Mouse (Mus musculus) lung, postnatal 4 days (tissue): ENCODE data around the gene Prpf3.
"Not testable (repeated sequence)": the region's sequence is repeated elsewhere in the genome, so short reads cannot be mapped to it uniquely, and the experiment has no call there.

Experiments used
- DNase-seq, 2 experiments: peaks; one replicate each; pipeline ENCODE4 v3.0.0; 2021

The Prpf3 gene

DNA sequence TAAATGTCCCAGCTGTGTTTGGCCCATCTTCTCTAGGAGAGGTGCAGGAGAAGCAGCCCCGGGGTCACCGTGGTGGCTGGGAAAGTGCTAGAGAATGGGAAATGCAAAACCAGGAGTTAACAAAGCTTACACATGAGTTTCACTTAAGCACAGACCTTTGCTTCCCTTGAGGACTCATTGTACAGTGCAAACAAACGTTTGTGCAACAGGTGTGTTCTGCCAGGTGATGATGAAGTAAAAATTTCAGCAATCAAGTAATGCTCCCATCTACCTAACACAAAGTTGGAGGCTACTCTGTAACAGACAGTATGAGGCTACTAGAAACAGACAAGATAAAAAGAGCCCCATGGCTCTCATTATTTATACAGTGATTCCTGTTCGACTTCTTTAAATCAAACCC lies 23.4 kb upstream of the Prpf3 start:
- no peak for DNase-seq

DNA sequence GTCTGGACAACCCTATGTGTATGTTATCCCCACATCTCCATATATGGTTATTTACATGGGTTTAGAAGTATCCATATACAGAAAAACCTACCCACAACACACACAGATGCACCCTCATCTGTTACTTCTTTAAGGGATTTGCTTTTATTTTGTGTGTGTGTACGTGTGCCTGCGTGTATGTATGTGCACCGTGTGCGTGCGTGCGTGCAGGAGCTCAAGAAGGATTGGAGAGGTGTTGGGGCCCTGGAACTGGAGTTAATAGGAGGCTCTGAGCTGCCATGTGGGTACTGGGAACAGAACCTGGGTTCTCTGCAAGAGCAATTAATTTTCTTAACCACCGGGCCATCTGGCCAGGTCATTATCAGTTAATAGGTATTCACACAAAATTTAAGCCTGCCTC lies 16.4 kb upstream of the Prpf3 start:
- DNase-seq: no peak

DNA sequence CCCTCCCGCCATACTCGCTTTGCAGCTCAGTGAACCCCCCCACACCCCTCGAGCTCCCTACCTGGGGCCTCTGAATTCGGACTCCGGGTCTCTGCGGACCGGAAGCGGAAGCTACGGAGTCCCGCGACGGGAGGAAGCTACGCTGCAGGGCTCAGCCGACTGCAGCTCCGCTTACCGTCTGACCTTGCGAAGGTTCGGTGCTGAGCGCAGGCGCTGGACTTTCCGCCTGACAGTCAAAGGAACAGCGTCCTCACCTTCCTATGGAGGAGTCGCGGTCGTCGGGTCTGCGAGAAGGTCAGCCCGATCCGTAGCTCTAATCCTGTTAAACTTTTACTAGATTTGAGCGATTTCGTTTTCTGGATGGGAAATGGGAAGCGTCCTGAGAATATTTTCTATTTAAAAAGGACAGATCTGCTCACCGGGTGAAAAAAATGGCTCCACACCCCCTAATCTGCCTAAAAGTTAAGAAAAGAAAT lies 15.7 kb upstream of the Prpf3 start, which contains the start of gene Mrps21:
TSS of gene Mrps21 (minus strand) at position 128 of the 476 bp plus-strand sequence.
- peak; percentile 88 to 92 for DNase-seq

DNA sequence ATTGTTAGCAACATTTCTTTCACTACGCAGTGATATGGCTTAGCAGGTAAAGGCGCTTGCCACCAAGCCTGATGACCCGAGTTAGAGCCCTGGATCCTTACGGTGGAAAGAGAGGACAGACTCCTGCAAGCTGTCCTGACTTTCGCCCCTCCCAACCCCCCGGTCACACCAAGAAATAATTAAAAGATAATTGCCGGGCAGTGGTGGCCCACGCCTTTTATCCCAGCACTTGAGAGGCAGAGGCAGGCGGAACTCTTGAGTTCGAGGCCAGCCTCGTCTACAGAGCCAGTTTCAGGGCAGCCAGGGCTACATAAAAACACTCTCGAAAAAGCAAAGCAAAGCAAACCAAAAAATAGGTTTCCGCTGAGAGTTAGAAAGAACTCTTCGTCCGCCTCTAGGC lies 15.3 kb upstream of the Prpf3 start:
- no peak for DNase-seq

DNA sequence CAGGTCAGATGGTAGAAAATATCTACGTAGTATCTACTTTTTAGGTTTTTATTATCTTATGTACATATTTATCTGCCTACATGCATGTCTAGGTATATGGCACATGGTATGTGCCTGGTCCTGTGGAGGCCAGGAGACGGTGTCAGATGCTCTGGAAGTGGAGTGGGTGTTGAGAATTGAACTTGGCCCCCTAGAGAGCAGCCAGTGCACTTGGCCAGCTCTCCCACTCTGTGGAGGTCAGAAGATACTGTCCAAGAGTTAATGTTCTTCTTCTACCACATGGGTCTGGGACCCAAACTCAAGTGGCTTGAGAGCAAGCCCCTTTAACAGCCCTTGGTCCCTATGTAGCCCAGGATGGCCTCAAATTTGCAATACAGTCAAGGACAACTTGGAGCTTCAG lies 11.7 kb upstream of the Prpf3 start:
- no peak for DNase-seq

DNA sequence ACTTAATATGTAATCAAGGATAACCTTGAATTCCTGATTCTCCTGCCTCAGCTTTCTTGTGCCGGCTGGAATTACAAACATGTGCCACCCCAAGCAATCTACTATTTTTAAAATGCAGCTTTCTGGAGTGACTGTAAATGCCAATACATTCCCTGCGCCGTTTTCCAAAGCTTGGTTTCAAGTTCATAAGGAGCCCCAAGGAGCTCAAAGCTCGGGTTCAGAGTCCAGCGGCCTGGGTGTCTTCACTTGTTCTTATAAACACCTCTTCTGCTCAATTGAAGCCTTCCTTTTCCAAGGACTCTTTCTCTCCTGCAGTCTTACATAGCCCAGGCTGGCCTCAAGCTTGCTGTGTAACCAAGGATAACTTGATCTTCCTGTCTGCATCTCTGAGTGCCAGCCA lies 10.4 kb upstream of the Prpf3 start:
- no peak for DNase-seq

DNA sequence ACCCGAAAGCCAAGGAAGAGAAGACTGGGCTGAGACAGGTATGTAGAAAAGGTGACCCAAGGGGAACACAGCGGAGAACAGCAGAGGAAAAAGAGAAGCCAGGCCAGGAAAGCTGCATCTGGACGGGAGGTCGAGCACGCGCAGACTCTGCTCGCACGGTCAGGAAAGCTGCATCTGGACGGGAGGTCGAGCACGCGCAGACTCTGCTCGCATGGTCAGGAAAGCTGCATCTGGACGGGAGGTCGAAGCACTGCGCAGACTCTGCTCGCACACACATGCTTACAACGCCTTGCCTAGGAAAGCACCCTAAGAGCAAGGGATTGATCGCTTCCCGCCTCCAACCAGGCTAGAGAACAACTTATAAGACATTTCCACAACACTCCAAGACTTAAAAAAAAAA lies 9.9 kb upstream of the Prpf3 start:
- DNase-seq: no peak

DNA sequence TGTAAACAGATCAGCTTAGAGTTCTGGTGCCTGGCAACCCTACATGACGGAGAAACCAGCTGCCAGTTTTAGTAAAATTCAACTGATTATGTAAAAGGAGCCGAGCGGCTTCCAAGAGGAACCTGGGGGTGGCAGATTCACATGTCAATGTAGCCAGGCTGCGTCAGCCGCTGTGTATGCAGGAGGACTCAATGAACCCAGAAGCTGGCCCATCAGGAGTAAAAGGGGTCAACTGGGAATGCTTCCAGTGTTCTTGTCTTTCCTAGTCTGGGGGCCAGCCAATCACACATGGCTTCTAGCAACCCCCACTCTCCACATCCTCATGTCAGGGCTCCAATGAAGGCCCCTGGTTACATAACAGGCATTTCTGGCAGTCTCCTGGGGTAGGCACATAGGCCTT lies 9.4 kb upstream of the Prpf3 start:
- DNase-seq: no peak

DNA sequence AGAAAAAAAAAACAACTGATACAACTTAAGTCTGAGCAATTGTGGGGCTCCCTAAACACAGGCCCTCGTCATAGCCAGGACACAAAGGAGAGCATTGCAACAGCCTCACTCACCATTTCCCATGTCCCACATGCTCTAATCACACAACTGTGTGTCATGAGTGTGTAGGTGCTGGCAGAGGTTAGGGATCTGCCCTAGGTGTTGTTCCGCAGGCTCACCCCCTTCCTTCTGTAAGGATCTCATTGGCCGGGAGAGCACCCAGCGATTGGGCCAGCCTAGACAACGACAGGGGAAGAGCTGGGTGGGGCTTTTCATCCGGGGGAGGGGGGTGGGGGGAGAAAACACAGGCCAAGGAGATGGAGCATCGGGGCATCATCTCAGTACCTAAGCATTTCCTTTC lies 7.9 kb upstream of the Prpf3 start:
- DNase-seq: no peak

DNA sequence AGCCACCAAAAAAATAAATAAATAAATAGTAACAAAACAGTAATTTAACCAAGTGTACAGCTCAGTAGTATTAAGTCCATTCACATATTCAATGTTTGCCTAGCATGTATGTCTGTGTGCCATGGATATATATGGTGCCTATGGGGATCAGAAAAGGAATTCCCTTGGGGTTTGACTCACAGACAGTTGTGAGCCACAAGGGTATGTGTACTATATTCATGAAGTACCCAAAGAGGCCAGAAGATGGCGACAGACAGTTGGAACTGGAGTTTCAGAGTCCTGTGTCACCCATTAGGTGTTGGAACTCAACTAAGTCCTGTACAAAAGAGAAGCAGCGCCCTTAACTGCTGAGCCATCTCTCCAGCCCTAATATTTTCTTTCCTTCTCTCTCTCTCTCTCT lies 6.1 kb upstream of the Prpf3 start:
- DNase-seq: peak in 1 of 2 experiments; percentile 86

DNA sequence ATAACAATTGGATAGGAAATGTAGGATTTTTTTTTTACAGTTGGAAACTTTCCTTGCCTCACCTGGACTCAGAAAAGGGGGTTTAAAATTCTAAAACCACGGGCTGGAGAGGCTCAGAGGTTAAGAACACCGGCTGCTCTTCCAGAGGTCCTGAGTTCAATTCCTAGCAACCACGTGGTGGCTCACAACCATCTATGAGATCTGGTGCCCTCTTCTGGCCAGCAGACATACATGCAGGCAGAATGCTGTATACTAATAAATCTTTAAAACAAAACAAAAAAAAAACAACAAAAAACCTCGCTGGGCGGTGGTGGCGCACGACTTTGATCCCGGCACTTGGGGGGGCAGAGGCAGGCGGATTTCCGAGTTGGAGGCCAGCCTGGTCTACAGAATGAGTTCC lies 5.5 kb upstream of the Prpf3 start:
- no peak for DNase-seq

DNA sequence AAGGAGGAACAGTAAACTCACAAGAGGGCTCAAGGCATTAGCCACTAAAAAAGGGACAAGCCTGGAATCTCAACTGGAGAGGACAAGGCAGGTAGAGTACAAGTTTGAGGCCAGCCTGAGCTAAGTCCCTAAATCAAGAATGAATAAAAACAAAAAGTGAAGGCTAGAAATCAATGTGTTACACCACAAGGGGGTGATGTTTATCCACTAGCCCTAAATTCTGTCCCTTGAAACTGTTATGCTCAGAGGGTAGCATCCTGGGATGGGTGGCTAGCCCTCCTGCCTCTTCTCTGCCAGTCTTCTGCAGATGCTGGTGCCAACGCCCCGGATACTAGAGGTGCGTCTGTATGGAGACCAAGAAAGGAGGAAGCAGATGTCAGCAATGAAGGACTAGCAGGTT lies 4.6 kb upstream of the Prpf3 start:
- DNase-seq: no peak

DNA sequence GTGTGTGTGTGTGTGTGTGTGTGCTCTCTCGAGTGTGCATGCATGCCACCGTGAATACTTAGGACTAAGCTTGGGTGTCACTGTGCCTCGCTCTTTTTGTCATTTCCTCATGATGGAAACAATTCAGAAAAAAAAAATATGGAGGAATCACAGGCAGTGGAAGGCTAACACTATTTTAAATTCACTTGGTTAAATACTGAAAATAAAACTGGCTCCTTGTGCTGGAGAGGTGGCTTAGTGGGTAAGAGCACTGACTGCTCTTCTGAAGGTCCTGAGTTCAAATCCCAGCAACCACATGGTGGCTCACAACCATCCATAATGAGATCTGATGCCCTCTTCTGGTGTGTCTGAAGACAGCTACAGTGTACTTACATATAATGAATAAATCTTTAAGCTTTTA lies 2.6 kb upstream of the Prpf3 start:
- not testable (repeated sequence) for DNase-seq

DNA sequence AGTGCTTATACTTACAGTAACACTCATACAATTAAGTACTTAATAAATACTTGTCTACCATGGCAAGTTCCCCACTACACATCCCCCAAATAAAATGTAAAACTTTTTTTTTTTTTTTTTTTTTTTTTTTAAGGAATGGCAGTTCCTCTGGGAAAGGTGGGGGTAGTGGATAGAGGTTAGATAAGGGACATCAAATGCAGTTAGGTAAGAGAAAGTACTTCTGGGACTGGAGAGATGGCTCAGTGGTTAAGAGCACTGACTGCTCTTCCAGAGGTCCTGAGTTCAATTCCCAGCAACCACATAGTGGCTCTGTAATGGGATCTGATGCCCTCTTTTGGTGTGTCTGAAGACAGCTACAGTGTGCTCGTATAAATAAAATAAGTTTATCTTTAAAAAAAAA lies 1.4 kb upstream of the Prpf3 start:
- not testable (repeated sequence) for DNase-seq

DNA sequence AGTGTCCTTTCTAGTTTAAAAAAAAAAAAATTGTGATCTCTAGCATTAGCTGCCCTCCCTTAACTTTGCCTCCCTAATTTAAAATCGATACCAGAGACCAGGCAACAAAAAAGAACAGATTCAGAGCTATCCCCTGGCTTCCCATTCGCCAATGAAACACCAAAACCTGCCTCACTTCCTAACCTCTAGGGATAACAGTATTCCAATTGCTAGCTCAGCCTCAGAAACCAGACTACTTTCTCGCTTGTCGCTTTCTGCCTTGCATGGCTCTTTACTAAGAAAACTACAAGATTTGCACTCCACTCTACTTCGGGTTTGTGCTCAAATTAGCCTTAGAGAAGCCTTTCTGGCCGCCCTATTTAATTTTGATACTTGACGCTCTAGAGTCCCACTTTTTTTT lies 430 bp upstream of the Prpf3 start:
- DNase-seq: no peak

DNA sequence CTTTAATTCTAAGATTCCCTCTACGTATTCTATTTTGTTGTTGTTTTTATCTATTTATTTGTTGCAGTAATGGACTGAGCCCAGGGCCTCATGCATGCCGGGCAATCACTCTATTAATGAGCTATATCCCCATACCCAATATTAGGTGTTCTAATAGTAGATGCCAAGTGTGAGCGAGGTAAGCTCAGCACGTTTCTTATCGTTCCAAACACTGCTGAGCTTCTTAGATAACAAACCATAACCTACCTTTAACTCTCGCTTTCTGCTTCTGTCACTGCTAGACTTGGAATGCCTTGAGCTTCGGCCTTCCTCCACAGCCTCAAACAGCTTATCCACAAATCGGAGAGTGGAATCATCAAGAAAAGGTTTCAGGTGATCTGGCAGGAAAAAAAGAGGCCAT lies 4.4 kb downstream of the Prpf3 start:
- no peak for DNase-seq

DNA sequence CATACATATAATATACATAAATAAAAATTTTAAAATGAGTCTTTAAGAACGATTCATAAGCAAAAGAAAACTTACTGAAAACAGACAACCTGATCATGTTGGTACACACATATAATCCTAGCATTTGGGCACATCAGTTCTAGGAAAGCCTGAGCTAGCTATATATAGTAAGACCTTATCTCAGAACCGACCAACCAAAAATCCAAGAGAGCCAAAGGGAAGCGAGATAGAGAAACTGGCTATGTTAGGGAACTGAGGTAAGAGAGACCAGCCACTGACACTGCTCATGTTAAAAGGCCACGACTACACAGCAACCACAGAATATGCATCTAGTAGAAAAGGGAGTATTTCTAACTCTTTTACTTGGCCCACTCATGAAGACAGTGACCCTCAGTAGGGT lies 5.1 kb downstream of the Prpf3 start:
- DNase-seq: no peak

DNA sequence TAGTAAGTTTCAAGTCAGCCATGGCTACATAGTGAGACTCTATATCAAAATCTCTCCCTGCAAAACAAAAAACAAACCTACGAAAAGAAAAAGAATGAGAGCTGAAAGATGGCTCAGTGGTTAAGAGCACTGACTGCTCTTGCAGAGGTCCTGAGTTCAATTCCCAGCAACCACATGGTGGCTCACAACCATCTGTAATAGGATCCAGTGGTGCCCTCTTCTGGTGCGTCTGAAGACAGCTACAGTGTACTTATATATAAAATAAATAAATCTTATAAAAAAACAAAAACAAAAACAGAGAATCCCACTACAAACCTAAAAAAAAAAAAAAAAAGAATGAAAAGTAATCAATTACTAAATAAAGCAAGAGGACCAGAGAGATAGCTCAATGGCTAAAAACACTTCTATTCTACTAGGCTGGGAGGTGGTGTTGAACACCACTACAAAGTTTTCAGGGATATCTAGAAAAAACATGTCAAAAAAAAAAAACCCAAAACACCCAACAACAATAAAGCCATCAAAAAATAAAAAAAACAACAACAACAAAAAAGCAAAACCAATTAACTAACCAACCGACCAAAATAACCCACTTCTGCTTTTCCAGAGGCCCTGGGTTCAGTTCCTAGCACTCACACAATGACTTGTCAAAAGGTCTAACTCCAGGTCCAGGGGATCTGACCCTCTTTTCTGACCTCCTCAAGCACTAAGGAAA lies 13.0 kb downstream of the Prpf3 start:
- DNase-seq: no peak

DNA sequence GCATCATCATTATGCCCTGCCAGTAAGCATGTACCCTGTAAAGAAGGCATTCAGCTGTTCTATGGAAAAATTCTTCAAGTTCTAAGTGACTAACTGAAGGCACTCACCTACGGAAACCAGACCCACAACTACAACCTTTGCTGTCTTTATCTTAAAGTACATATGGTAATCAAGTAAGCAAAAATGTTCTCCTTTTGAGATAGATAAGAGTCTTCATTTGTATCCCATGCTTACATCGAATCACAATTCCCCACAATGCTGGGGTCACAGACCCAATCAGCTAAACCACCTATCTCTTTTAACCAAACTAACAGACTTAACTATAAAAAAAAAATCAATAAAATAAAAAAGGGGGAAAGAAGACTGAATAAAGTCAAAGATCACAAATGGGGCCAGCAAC lies 16.4 kb downstream of the Prpf3 start:
- DNase-seq: no peak

DNA sequence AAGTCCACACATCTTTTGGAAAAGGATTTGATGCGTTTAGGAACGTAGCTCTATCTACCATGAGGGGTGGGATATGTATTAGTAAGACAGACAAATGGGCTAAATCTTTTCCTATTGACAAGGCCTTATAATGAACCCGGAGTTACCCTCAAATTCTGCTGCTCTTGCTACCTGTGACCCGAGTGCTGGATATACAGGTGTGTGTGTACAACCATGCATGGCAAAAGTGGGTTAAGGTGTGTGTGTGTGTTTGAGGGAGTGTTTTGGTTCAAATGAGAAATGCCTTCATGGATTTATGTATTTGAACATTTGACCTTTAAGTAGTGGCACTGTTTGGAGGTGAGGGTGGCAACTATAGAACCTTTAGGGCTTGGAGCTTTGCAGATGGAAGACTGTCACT lies 26.6 kb downstream of the Prpf3 start:
- DNase-seq: no peak

DNA sequence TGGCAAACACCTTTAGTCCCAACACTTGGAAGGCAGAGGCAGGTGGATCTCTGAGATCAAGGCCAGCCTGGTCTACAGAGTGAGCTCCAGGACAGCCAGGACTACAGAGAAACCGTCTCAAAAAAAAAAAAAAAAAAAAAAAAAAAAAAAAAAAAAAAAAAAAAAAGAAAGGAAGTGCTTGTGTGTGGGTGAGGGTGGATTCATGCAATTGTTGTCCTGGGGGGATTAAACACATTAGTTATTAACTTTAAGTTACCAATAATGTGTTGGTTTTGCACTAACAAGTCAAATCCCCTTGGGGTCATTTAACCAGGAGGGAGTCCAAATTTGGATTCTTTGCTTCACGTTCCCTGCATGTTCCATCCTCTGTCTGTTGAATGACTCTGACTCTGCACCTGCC lies 29.4 kb downstream of the Prpf3 start:
- no peak for DNase-seq

DNA sequence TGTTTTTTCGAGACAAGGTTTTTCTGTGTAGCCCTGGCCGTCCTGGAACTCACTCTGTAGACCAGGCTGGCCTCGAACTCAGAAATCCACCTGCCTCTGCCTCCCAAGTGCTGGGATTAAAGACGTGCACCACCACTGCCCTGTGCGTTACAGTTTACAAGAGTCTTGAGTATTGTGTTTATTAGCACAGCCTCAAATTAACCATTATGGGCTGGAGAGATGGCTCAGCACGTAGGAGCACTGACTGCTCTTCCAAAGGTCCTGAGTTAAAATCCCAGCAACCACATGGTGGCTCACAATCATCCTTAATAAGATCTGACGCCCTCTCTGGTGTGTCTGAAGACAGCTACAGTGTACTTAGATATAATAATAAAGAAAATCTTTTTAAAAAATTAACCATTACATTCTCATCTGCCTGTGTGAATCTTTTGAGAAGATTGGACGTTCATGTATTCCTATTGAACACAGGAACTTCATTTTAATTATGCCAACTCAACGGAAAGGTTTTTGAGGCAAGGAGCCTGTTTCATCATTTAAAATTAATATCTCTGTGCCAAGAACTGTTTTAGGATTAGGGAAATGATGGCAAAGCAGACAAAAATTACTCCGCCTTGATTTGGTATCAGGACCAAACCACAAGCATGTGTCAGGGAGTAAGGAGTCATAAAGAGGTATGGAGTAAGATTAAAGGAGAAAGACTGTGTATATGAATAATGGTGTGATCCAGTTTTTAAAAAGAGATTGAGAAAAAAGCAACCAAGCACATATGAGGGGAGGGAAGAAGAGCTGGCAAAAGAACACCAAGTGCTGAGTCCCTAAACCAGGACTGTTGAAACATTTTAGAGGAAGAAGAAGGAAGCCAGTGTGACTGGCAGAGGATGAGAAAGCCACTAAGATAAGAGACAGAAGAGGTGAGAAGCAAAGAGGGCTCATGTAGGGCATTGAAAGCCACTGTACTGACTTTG lies 35.4 kb downstream of the Prpf3 start:
- DNase-seq: no peak

DNA sequence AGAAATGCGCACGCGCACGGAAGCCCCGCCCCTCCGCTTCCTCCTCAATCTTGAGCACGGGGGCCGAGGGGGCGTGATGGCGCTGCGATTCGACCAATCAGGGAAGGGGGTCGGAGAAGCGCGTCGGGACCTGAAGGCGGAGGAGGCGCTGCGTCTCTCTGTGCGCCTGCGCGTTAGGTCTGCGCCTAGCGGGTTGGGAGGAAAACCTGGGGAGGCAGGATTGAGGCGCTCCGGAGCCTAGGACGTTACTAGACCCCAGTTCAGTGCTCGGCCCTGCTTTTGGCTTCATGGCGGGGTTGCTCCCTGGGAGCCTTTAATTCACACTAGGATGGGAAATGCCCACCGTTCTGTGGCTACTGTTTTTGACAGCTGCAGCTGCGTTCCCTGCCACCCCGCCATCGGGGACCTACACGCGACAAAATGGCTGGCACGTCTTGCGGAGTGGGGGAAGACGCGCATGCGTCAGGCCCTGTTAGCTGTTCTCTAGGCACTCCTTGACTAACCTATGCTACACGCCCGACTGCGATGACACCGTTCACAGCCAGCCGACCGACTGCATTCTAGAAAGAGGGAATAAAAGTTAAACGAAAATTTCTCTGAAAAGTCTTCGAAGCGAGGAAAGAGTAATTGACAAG lies 36.2 kb downstream of the Prpf3 start:
- DNase-seq: peak; percentile 100
